Mouse (Mus musculus) midbrain, embryonic 16.5 days (tissue): ENCODE measurements around the gene Serpina5. TPM values are rescaled to one million over a fixed set of nuclear protein-coding genes. Genes with fewer than 3 reads are reported as not detected.

ENCODE experiments used
- ATAC-seq: fragments of 200-750 bp; cut with Nextera tagmentation; 2 replicates; pipeline ENCODE4 v1.8.0; 2017; ENCODE audit warnings: moderate TSS enrichment
- H3K27ac ChIP-seq: fragments of 300-500 bp; sonication (generic); 2 replicates; pipeline ENCODE4 v1.5.1; 2014; ENCODE audit warnings: mild to moderate bottlenecking, low read length, mixed read lengths
- H3K27me3 ChIP-seq: fragments of 300-500 bp; sonication (generic); 2 replicates; pipeline ENCODE4 v1.6.1; 2014; ENCODE audit warnings: low read depth, low read length, mixed read lengths; ENCODE audit not compliant: control insufficient read depth, insufficient read depth
- H3K36me3 ChIP-seq: fragments of 300-500 bp; sonication (generic); 2 replicates; pipeline ENCODE4 v1.6.1; 2014; ENCODE audit warnings: mild to moderate bottlenecking, low read length, moderate library complexity, mixed read lengths; ENCODE audit not compliant: control insufficient read depth, insufficient read depth
- H3K4me1 ChIP-seq: fragments of 300-500 bp; sonication (generic); 2 replicates; pipeline ENCODE4 v1.6.1; 2014; ENCODE audit warnings: mild to moderate bottlenecking, low read length, mixed read lengths; ENCODE audit not compliant: control insufficient read depth, insufficient read depth
- H3K4me2 ChIP-seq: fragments of 300-500 bp; sonication (generic); 2 replicates; pipeline ENCODE4 v1.6.1; 2014; ENCODE audit warnings: mild to moderate bottlenecking, low read length, mixed read lengths
- H3K4me3 ChIP-seq: fragments of 300-500 bp; sonication (generic); 2 replicates; pipeline ENCODE4 v1.5.1; 2014; ENCODE audit warnings: low read depth, mild to moderate bottlenecking, low read length, moderate library complexity, mixed read lengths
- H3K9ac ChIP-seq: fragments of 300-500 bp; sonication (generic); 2 replicates; pipeline ENCODE4 v1.6.1; 2014; ENCODE audit warnings: low read depth, low read length, mixed read lengths
- H3K9me3 ChIP-seq: fragments of 300-500 bp; sonication (generic); replicated peaks from 2 replicates; pipeline ENCODE4 v1.6.1; 2014; ENCODE audit warnings: mild to moderate bottlenecking, low read length, mixed read lengths; ENCODE audit not compliant: control insufficient read depth, poor library complexity, severe bottlenecking
- WGBS: fragments of 180-500 bp; shearing (Covaris S2); extraction: QIAGEN DNeasy Blood & Tissue Kit; methylation state at CpG from one replicate; pipeline ENCODE4 v1.1.7; 2014; 5-methylcytosine and 5-hydroxymethylcytosine counted together
- polyA plus RNA-seq: library from polyadenylated mRNA; unstranded; fragments of >200 nt; fragmentation: Nextera tagmentation; extraction: Ambion mirVana; gene quantifications from 2 replicates; pipeline ENCODE4 v1.2.1, GENCODE M21; 2015

The Serpina5 gene
- polyA plus RNA-seq, result not detected in 2 replicates

DNA sequence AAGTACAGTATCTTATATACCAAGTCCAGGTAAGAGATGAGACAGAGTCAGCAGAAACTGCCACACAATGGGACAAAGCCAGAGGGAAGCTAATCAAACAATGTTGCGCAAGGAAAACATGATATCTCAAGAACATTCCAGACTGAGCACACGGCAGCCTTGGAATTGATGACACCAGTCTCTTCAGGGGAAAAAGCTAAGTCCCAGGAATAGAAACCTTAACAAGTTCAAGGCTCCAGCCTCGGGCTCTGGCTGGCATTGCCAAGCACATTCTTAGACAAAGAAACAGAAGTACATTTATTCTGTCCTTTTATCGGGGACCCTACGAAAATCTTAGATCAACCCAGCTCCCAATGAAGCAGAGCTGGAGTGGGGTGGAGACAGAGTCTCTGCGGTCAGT lies at the start of gene Serpina5:
TSS of gene Serpina5 (plus strand) at position 346 of the 400 bp plus-strand sequence.
- H3K4me2 ChIP-seq, result no peak within 1 kb of the TSS
- 97% methylated on average over 6 of the region's 6 CpGs for WGBS
- H3K9ac ChIP-seq, result no peak within 1 kb of the TSS
- no peaks in the 10 kb centered on the region for H3K27me3 ChIP-seq
- H3K36me3 ChIP-seq, result no peaks in the 10 kb centered on the region
- no peak within 1 kb of the TSS for H3K27ac ChIP-seq
- no peaks in the 10 kb centered on the region for H3K9me3 ChIP-seq
- no peaks in the 10 kb centered on the region for H3K4me1 ChIP-seq
- no peak for ATAC-seq
- H3K4me3 ChIP-seq, result no peak within 1 kb of the TSS

GRCm38 (mm10) chr12:104053995-104054394 lies 46.9 kb upstream of the Serpina5 start:
- no peaks in the 10 kb centered on the region for H3K27me3 ChIP-seq
- no peaks in the 10 kb centered on the region for H3K4me1 ChIP-seq
- no peak overlapping the region for H3K4me3 ChIP-seq
- H3K9ac ChIP-seq, result no peak overlapping the region
- H3K9me3 ChIP-seq, result no peaks in the 10 kb centered on the region
- 64% methylated on average over 1 of the region's 1 CpGs for WGBS
- H3K4me2 ChIP-seq, result no peak overlapping the region
- H3K27ac ChIP-seq, result no peak overlapping the region
- H3K36me3 ChIP-seq, result no peaks in the 10 kb centered on the region
- no peak for ATAC-seq

- H3K4me2 ChIP-seq, result no peak overlapping the region
- no peaks in the 10 kb centered on the region for H3K27me3 ChIP-seq
- ATAC-seq, result no peak
- no peak overlapping the region for H3K4me3 ChIP-seq
- no peak overlapping the region for H3K9ac ChIP-seq
- no peak overlapping the region for H3K27ac ChIP-seq
- no peaks in the 10 kb centered on the region for H3K36me3 ChIP-seq
- no peaks in the 10 kb centered on the region for H3K9me3 ChIP-seq
- 89% methylated on average over 8 of the region's 8 CpGs for WGBS
- H3K4me1 ChIP-seq, result no peaks in the 10 kb centered on the region
Observed at GRCm38 (mm10) chr12:104055755-104056154, 45.2 kb upstream of the Serpina5 start.

GRCm38 (mm10) chr12:104057050-104057449 lies 43.9 kb upstream of the Serpina5 start:
- WGBS, result 63% methylated on average over 4 of the region's 4 CpGs
- H3K9ac ChIP-seq, result no peak overlapping the region
- no peak overlapping the region for H3K27ac ChIP-seq
- H3K4me2 ChIP-seq, result no peak overlapping the region
- no peaks in the 10 kb centered on the region for H3K36me3 ChIP-seq
- H3K4me1 ChIP-seq, result no peaks in the 10 kb centered on the region
- no peak for ATAC-seq
- H3K27me3 ChIP-seq, result no peaks in the 10 kb centered on the region
- H3K4me3 ChIP-seq, result no peak overlapping the region
- no peaks in the 10 kb centered on the region for H3K9me3 ChIP-seq

DNA sequence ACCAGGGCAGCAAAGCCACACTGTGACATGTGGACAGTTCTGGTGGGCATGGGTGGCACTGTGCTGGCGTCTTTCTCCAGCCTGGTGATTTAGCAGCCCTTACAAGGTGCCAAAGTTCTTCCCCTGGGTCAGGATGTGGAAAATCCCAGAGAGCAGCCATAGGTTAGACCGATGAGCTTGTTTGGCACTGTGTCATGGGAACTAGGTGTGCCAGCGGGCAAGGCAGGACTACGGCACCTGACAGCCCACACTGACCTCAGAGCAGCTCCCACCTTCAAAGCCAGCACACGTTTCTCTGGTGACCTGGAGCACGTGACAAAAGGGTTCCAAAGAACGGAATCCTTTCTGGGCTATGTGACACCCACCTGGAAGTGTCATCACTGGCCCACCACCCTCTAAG lies 43.4 kb upstream of the Serpina5 start:
- Histone ChIP-seq H3K4me3 (no peak overlapping the region), H3K4me2 (no peak overlapping the region), H3K27ac (no peak overlapping the region), H3K9me3 (no peaks in the 10 kb centered on the region), H3K4me1 (no peaks in the 10 kb centered on the region), H3K9ac (no peak overlapping the region), H3K27me3 (no peaks in the 10 kb centered on the region), H3K36me3 (no peaks in the 10 kb centered on the region)
- no peak for ATAC-seq
- 86% methylated on average over 7 of the region's 7 CpGs for WGBS

GRCm38 (mm10) chr12:104060126-104060525 lies 40.8 kb upstream of the Serpina5 start:
- no peak overlapping the region for H3K27ac ChIP-seq
- H3K9ac ChIP-seq, result no peak overlapping the region
- H3K4me3 ChIP-seq, result no peak overlapping the region
- H3K4me1 ChIP-seq, result no peaks in the 10 kb centered on the region
- no peak for ATAC-seq
- 84% methylated on average over 6 of the region's 6 CpGs for WGBS
- H3K4me2 ChIP-seq, result no peak overlapping the region
- H3K36me3 ChIP-seq, result no peaks in the 10 kb centered on the region
- H3K27me3 ChIP-seq, result no peaks in the 10 kb centered on the region
- no peaks in the 10 kb centered on the region for H3K9me3 ChIP-seq

GRCm38 (mm10) chr12:104061862-104062261 lies 39.1 kb upstream of the Serpina5 start:
- no peaks in the 10 kb centered on the region for H3K9me3 ChIP-seq
- no peak overlapping the region for H3K4me2 ChIP-seq
- no peak overlapping the region for H3K9ac ChIP-seq
- no peaks in the 10 kb centered on the region for H3K36me3 ChIP-seq
- ATAC-seq, result no peak
- no peaks in the 10 kb centered on the region for H3K27me3 ChIP-seq
- H3K27ac ChIP-seq, result no peak overlapping the region
- H3K4me3 ChIP-seq, result no peak overlapping the region
- 63% methylated on average over 2 of the region's 2 CpGs for WGBS
- H3K4me1 ChIP-seq, result no peaks in the 10 kb centered on the region

- Histone ChIP-seq H3K27ac (no peak overlapping the region), H3K27me3 (no peaks in the 10 kb centered on the region), H3K4me3 (no peak overlapping the region), H3K9me3 (no peaks in the 10 kb centered on the region), H3K4me1 (no peaks in the 10 kb centered on the region), H3K36me3 (no peaks in the 10 kb centered on the region), H3K4me2 (no peak overlapping the region), H3K9ac (no peak overlapping the region)
- ATAC-seq, result no peak
- 47% methylated on average over 4 of the region's 4 CpGs for WGBS
Observed at GRCm38 (mm10) chr12:104064532-104064931, 36.4 kb upstream of the Serpina5 start.

DNA sequence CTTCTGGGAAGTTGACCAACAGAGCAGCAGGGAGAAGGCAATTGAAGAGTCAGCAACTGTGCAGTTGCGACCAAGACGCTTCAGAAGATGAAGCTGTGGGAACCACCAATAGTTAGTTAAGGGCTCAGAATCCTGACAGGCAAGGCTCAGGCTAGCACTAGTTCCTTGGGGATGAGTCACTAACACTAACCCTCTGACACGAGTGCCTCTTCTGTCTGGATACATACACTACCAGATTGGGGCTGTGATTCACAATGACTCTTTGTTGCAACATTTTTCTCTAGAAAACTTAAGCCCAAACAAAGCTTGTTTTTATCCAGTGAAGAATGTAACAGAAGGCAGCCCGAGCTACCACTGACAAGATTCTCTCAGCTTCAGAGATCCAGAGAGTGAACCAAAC lies 35.9 kb upstream of the Serpina5 start:
- H3K9me3 ChIP-seq, result no peaks in the 10 kb centered on the region
- H3K36me3 ChIP-seq, result no peaks in the 10 kb centered on the region
- no peak overlapping the region for H3K4me2 ChIP-seq
- no peaks in the 10 kb centered on the region for H3K4me1 ChIP-seq
- H3K9ac ChIP-seq, result no peak overlapping the region
- 81% methylated on average over 4 of the region's 4 CpGs for WGBS
- no peak overlapping the region for H3K4me3 ChIP-seq
- no peak overlapping the region for H3K27ac ChIP-seq
- no peaks in the 10 kb centered on the region for H3K27me3 ChIP-seq
- no peak for ATAC-seq

DNA sequence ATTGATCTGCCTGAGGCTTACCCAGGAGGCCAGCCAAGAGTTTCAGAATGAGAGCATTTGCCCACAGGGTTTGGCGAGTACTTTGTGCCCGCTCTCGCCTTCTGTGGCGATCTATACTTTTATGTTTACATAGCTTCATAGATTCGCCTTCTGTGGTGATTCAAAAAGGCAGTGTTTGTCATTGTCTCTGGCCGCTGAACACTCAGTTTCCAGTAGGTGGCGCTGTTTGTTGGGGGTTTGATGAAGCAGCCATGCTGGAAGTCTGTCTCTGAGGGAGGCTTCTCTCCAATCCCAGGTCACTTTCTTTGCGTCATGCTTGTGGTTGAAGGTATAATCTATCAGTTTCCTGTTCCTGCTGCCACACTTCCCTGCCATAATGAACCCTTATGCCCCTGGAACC lies 34.7 kb upstream of the Serpina5 start:
- no peaks in the 10 kb centered on the region for H3K36me3 ChIP-seq
- no peak overlapping the region for H3K9ac ChIP-seq
- 19% methylated on average over 8 of the region's 8 CpGs for WGBS
- H3K4me3 ChIP-seq, result no peak overlapping the region
- no peaks in the 10 kb centered on the region for H3K4me1 ChIP-seq
- no peak overlapping the region for H3K4me2 ChIP-seq
- ATAC-seq, result no peak
- no peaks in the 10 kb centered on the region for H3K27me3 ChIP-seq
- no peak overlapping the region for H3K27ac ChIP-seq
- no peaks in the 10 kb centered on the region for H3K9me3 ChIP-seq
